Mouse (Mus musculus) erythroblast, embryonic 14.5 days (primary cell): ENCODE measurements around the gene N4bp3. TPM values are rescaled to one million over a fixed set of nuclear protein-coding genes. Genes with fewer than 3 reads are reported as not detected.
"Not testable (repeated sequence)": the region's sequence is repeated elsewhere in the genome, so short reads cannot be mapped to it uniquely, and the experiment has no call there.

Source experiments
- H3K27me3 ChIP-seq: 2 replicates; pipeline ENCODE4 v1.6.1; 2012; ENCODE audit warnings: inconsistent platforms; ENCODE audit not compliant: control insufficient read depth
- H3K36me3 ChIP-seq: 2 replicates; pipeline ENCODE4 v1.6.1; 2012; ENCODE audit warnings: mild to moderate bottlenecking, inconsistent platforms; ENCODE audit not compliant: control insufficient read depth
- H3K4me1 ChIP-seq: 2 replicates; pipeline ENCODE4 v1.6.1; 2012; ENCODE audit warnings: inconsistent platforms; ENCODE audit not compliant: control insufficient read depth
- H3K4me3 ChIP-seq: replicated peaks from 2 replicates; pipeline ENCODE3; 2012; ENCODE audit warnings: moderate library complexity, mild to moderate bottlenecking, inconsistent platforms
- H3K9me3 ChIP-seq: 2 replicates; pipeline ENCODE4 v1.6.1; 2012; ENCODE audit warnings: low read length, inconsistent platforms, mixed read lengths; ENCODE audit not compliant: control insufficient read depth
- GATA1 ChIP-seq: IDR thresholded peaks from 2 replicates; pipeline ENCODE4 v1.6.1; 2012; ENCODE audit warnings: low read length, inconsistent platforms, mixed read lengths
- TAL1 ChIP-seq: IDR thresholded peaks from 3 replicates; pipeline ENCODE4 v1.6.1; 2012; ENCODE audit warnings: low read length, inconsistent platforms, mixed read lengths
- polyA plus RNA-seq: library from polyadenylated mRNA; stranded (reverse); fragments of >175 nt; gene quantifications from 2 replicates; pipeline ENCODE4 v1.2.3, GENCODE M21; 2012

Gene N4bp3
- polyA plus RNA-seq, 1 experiment, result 0.03 TPM

DNA sequence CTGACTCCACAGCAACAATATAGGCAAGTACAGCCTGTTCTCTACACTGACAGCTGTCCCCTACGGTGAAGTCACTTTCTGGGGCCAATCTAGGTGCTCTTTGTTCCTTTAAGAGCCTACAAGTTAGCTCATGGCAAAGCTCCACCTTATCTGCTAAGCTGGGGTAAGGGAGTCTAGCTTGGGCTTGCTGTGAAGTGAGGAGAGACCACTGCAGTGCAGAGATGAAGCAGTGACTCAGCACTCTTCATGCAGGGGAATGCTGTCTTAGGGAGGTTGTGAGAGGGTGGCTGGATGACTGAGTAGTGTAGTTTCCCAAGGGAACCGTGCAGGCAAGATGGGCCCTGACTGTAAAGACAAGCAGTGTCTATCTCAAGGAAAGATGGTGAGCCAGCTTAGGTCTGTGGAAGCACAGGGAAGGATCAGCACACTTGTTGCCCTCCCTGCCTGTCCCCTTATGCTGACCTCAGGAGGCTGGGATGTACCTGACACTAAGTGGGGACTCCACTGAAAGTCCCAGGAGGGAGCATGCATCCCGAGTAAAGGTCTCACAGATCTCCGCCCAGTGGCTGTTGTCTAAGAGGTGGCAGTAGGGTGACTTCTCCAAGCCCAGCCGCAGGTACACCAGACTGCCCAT lies 25.3 kb downstream of the N4bp3 start:
- H3K36me3 ChIP-seq, result peaks cover 86% of the 10 kb centered on the region
- H3K4me3 ChIP-seq, result no peak overlapping the region
- TF ChIP-seq GATA1 (no peak), TAL1 (no peak)
- H3K9me3 ChIP-seq, result no peaks in the 10 kb centered on the region
- H3K4me1 ChIP-seq, result peaks cover 43% of the 10 kb centered on the region
- H3K27me3 ChIP-seq, result no peaks in the 10 kb centered on the region

DNA sequence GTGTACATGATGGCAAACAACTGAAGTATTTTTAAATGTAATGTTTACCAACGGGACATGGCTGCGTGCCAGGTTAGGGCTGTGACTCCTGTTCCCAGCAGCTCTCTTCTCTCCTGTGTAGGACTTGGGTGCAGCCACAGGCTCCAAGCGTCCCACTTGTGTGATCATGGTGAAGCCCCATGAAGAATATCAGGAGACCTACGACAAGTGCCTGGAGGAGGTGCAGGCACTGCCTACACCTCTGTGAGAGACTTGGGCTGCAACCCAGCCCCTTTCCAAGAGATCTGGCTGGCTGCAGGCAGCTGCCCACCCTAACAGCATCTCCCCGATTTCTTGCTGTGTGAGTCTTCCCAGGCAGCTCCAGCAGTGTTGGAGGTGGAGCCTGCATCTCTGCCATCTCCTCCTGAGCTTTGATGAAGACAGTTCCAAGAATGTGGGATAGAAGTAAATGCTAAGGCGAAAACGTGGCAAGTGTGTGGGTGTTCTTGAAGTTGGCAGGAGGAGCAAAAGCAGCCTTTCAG lies 27.6 kb downstream of the N4bp3 start:
- no peak for TF ChIP-seq GATA1
- TF ChIP-seq TAL1, result no peak
- Histone ChIP-seq H3K27me3 (no peaks in the 10 kb centered on the region), H3K4me1 (peaks cover 48% of the 10 kb centered on the region), H3K4me3 (no peak overlapping the region), H3K36me3 (peaks cover 68% of the 10 kb centered on the region), H3K9me3 (no peaks in the 10 kb centered on the region)

DNA sequence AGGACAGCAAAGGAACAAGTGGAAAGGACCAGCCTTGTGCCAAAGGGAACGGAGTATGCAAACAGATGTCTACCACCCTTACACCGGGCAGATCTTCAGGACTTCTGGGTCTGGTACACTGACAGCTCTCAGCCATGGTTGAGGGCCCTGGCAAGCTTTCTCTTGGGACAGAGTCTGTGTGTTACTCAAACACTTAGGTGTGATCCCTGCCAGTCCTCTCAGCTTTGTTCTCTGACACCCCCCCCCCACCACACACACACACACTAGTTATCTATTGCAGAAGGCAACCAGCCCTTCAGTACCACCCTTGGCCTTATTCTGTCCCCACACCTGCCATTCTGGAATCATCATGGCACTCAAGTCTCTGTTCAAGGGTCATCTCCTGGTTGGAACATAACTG lies 28.9 kb downstream of the N4bp3 start:
- H3K4me3 ChIP-seq, result no peak overlapping the region
- H3K9me3 ChIP-seq, result no peaks in the 10 kb centered on the region
- H3K36me3 ChIP-seq, result peaks cover 56% of the 10 kb centered on the region
- H3K4me1 ChIP-seq, result peaks cover 49% of the 10 kb centered on the region
- TF ChIP-seq GATA1, result no peak
- TF ChIP-seq TAL1, result no peak
- H3K27me3 ChIP-seq, result no peaks in the 10 kb centered on the region

DNA sequence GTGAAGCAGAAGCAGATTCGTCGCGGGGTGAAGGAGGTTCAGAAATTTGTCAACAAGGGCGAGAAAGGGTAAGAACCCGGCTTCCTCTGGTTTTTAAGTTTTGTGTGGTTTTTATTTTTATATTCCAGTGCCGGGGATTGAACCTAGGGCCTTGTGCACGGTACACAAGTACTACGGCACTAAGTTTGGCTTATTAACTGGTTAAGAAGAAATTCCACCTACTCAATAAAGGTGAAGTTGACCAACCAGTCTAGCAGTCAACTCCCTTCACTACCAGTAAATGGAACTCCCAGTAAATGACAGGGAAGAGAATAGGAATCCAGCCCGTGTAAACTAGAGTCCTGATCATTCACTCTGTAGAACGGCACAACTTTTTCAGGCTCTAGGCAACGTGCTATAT lies 30.6 kb downstream of the N4bp3 start:
- TF ChIP-seq TAL1 (no peak), GATA1 (no peak)
- H3K36me3 ChIP-seq, result peaks cover 41% of the 10 kb centered on the region
- no peaks in the 10 kb centered on the region for H3K9me3 ChIP-seq
- H3K4me1 ChIP-seq, result peaks cover 54% of the 10 kb centered on the region
- H3K27me3 ChIP-seq, result no peaks in the 10 kb centered on the region
- peak overlapping the region; percentile 83 for H3K4me3 ChIP-seq

DNA sequence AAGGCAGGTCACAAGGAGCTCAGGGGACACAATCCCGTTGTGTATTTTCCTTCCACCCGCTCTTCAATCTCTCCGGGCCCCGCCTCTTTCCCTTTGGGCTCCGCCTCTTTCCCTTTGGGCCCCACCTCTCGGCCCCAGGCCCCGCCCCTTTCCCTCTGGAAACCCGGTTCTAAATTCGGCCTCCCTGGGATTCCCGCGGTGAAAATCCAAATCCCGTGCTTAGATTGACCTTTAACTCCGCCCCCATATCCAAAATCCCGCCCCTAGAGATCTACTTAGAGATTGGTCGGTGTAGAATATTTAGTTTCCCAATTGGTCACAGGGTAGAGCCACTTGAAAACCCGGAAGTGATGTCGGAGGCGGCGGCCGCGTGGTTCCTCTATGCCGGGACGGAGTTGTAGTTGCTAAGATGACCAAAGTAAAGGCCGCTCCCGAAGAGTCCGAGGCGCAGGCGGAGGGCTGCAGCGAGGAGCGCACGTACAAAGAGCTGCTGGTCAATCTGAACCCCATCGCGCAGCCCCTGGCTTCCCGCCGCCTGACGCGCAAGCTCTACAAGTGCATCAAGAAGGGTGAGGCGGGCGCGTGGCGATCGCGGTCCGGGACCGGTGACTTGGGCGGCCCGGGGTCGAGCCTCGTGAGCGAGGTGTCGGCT lies 31.1 kb downstream of the N4bp3 start, which contains the start of gene Nhp2:
TSS of gene Nhp2 (plus strand) at position 327 of the 652 bp plus-strand sequence.
- peaks cover 56% of the 10 kb centered on the region for H3K4me1 ChIP-seq
- peak within 1 kb of the TSS; percentile 83 for H3K4me3 ChIP-seq
- H3K27me3 ChIP-seq, result no peaks in the 10 kb centered on the region
- no peaks in the 10 kb centered on the region for H3K9me3 ChIP-seq
- peaks cover 35% of the 10 kb centered on the region for H3K36me3 ChIP-seq
- TF ChIP-seq GATA1, result peak; percentile 45; the same call in 1 of the 2 replicates
- no peak for TF ChIP-seq TAL1

DNA sequence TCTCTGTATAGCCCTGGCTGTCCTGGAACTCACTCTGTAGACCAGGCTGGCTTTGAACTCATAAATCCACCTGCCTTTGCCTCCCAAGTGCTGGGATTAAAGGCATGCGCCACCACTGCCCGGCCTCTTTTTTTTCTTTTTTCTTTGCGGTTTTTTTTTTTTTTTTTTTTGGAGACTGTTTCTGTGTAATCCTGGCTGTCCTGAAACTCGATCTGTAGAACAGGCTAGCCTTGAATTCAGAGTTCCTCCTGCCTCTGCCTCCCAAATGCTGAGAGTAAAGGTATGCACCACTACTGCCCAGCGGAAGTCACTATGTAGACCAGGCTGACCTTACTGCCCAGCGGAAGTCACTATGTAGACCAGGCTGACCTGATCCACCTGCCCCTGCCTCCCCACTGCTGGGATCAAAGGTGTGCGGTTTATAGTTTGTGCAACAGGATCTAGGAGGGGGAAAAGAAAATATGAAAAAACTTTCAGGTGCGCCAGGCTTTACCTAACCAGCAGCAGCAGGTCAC lies 31.7 kb downstream of the N4bp3 start:
- TF ChIP-seq TAL1, result no peak
- no peak for TF ChIP-seq GATA1
- H3K9me3 ChIP-seq, result no peaks in the 10 kb centered on the region
- peaks cover 56% of the 10 kb centered on the region for H3K4me1 ChIP-seq
- peaks cover 29% of the 10 kb centered on the region for H3K36me3 ChIP-seq
- H3K4me3 ChIP-seq, result peak overlapping the region; percentile 83
- H3K27me3 ChIP-seq, result no peaks in the 10 kb centered on the region

DNA sequence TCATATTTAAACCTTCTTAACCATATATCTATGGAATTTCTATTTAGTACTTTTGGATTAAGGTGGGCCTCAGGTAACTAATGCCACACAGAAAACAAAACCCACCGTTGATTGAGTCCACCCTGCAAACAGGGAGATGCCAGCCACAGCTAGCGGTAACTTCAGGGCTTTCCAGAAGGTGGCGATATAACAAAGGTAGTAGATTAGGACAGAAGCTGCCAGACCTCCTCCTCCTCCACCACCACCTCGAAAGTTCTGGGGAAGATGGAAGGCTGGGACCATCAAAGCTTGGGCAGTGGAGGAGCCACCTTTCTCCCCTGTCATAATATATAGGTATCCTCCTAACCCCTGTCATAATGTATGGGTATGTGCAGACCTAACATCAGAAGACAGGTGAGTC lies 32.9 kb downstream of the N4bp3 start:
- peaks cover 56% of the 10 kb centered on the region for H3K4me1 ChIP-seq

DNA sequence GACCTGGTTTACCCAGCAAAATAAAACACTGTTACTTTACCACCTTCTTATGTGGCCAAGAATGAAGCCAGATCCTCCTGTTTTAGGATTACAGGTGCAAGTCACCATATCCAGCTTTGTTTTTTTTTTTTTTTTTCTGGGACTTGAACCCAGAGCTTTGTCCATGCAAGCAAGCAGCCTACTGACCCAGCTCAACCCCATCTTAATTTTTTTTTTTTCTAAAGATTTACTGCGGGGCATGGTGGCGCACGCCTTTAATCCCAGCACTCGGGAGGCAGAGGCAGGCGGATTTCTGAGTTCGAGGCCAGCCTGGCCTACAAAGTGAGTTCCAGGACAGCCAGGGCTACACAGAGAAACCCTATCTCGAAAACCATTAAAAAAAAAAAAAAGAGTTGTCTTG lies 34.5 kb downstream of the N4bp3 start:
- H3K4me3 ChIP-seq, result peak overlapping the region; percentile 69
- peaks cover 52% of the 10 kb centered on the region for H3K4me1 ChIP-seq
- not testable (repeated sequence) for H3K27me3 ChIP-seq, H3K36me3 ChIP-seq, H3K9me3 ChIP-seq

More for the DNA sequence above, 32.9 kb downstream of the N4bp3 start:
- Histone ChIP-seq H3K4me3 (no peak overlapping the region), H3K36me3 (peaks cover 17% of the 10 kb centered on the region), H3K27me3 (no peaks in the 10 kb centered on the region), H3K9me3 (no peaks in the 10 kb centered on the region)
- TF ChIP-seq TAL1, result no peak
- no peak for TF ChIP-seq GATA1

DNA sequence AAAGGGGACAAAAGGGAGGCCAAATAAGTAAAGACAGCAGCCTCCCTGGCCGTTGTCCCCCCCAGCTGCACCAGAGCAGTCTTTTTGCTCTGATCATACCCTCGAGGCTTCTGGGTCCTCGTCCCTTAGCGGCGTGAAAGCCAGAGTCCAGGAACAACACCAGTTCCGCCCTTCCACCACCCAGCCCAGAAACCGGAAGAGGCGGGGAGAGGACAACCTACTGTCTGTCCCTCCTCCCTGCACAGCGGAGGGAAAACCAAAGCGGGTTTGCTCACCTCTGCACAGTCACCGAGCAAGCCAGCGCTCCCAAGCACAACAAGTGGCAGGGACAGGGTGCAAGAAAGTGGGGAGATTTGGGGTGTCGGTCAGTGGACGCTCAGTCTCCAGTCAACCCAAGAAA lies 35.0 kb downstream of the N4bp3 start:
- peaks cover 48% of the 10 kb centered on the region for H3K4me1 ChIP-seq
- H3K9me3 ChIP-seq, result no peaks in the 10 kb centered on the region
- no peaks in the 10 kb centered on the region for H3K27me3 ChIP-seq

More for the DNA sequence above, 35.0 kb downstream of the N4bp3 start:
- no peaks in the 10 kb centered on the region for H3K36me3 ChIP-seq
- H3K4me3 ChIP-seq, result peak overlapping the region; percentile 69
- TF ChIP-seq TAL1 (no peak), GATA1 (no peak)
